In genomic region chr4:154141009-154141867, GRCm38 (mm10) we compare ENCODE assay signal across 8 mouse cellular contexts. TPM values are rescaled to one million over a fixed set of nuclear protein-coding genes. Genes with fewer than 3 reads are reported as not detected.
A peak's percentile ranks its signal among the peaks of the same experiment; 100 is the strongest.
DNase-seq lines count a peak whose midpoint lies in the region; ATAC-seq and TF ChIP-seq lines count a peak whose summit lies in the region.

No protein-coding gene starts in this region.

- peaks cover 10 to 18% of the 10 kb centered on the region in 2 experiments for H3K36me3 ChIP-seq in CH12.LX (replicated peaks in 1 of 2; ENCODE audit: control insufficient read depth in 1 of 2, insufficient read depth in 1 of 2, low read length in 1 of 2)
- H3K36me3 ChIP-seq in forebrain, embryonic 15.5 days: peaks cover 2% of the 10 kb centered on the region; the same call in 1 of the 2 replicates
- peaks cover 2% of the 10 kb centered on the region; the same call in 1 of the 2 replicates for H3K36me3 ChIP-seq in liver, postnatal 0 days (replicated peaks; ENCODE audit: insufficient read depth, low read length)

- H3K4me3 ChIP-seq in CH12.LX (replicated peaks in 1 of 3; ENCODE audit: low read depth in 2 of 3, low read length in 2 of 3, poor library complexity in 1 of 3): peak overlapping the region in 2 of 3 experiments; percentile 8 to 24
- H3K4me3 ChIP-seq in forebrain, embryonic 15.5 days: peak overlapping the region; percentile 45
- peak overlapping the region; percentile 95 for H3K4me3 ChIP-seq in liver, postnatal 0 days (ENCODE audit: low read depth, low read length)

- no peak for TF ChIP-seq POLR2A in CH12.LX (IDR thresholded peaks at IDR 0.05; ENCODE audit: low read depth, low read length)

- peak; percentile 21 for DNase-seq in embryo, embryonic 10 days (ENCODE audit: low spot score)
- no peak for DNase-seq in embryo, embryonic 11 days
- no peak for DNase-seq in CH12.LX (ENCODE audit: extremely low read depth)
- DNase-seq in liver, postnatal 0 days: no peak
- no peak for DNase-seq in right cerebral cortex, postnatal 25 days
- DNase-seq in right cerebral cortex, postnatal 14 days: no peak
- DNase-seq in right cerebral cortex, adult 18-20 months: no peak

- no peak for ATAC-seq in forebrain, embryonic 15.5 days (replicated peaks)
- no peak for ATAC-seq in liver, postnatal 0 days

- no peak for TF ChIP-seq EP300 in CH12.LX (IDR thresholded peaks at IDR 0.05; ENCODE audit: low read length)
- no peak for TF ChIP-seq EP300 in liver, postnatal 0 days (IDR thresholded peaks at IDR 0.05; ENCODE audit: low read depth)

- peaks cover 35% of the 10 kb centered on the region for H3K27me3 ChIP-seq in CH12.LX (replicated peaks)
- peaks cover 50% of the 10 kb centered on the region for H3K27me3 ChIP-seq in forebrain, embryonic 15.5 days
- peaks cover 57% of the 10 kb centered on the region for H3K27me3 ChIP-seq in liver, postnatal 0 days (ENCODE audit: insufficient read depth, low read length)

- peaks cover 21 to 78% of the 10 kb centered on the region in 2 experiments for H3K4me1 ChIP-seq in CH12.LX (ENCODE audit: control insufficient read depth in 1 of 2, insufficient read depth in 2 of 2)
- H3K4me1 ChIP-seq in forebrain, embryonic 15.5 days: peaks cover 41% of the 10 kb centered on the region
- H3K4me1 ChIP-seq in liver, postnatal 0 days (ENCODE audit: insufficient read depth): peaks cover 26% of the 10 kb centered on the region

- peaks cover 10% of the 10 kb centered on the region for H3K9me3 ChIP-seq in CH12.LX (replicated peaks; ENCODE audit: low read length)
- no peaks in the 10 kb centered on the region for H3K9me3 ChIP-seq in forebrain, embryonic 15.5 days
- no peaks in the 10 kb centered on the region for H3K9me3 ChIP-seq in liver, postnatal 0 days (ENCODE audit: low read length)

- H3K79me2 ChIP-seq in CH12.LX (replicated peaks; ENCODE audit: control insufficient read depth, extremely low read depth, insufficient read depth, poor library complexity, severe bottlenecking): peaks cover 48% of the 10 kb centered on the region

- H3K9ac ChIP-seq in CH12.LX (ENCODE audit: insufficient read depth, low read depth): no peak overlapping the region; the same call in 1 of the 2 replicates
- H3K9ac ChIP-seq in forebrain, embryonic 15.5 days (replicated peaks): no peak overlapping the region
- H3K9ac ChIP-seq in liver, postnatal 0 days (replicated peaks): no peak overlapping the region

- no peak overlapping the region for H3K27ac ChIP-seq in CH12.LX (ENCODE audit: insufficient read depth, low read depth)
- no peak overlapping the region for H3K27ac ChIP-seq in forebrain, embryonic 15.5 days (replicated peaks)
- no peak overlapping the region for H3K27ac ChIP-seq in liver, postnatal 0 days (ENCODE audit: low read depth)

- in situ Hi-C loops in CH12.LX (cut with MboI; ENCODE audit: low pct_ligation_motif_present, low pct_unique_long_range_greater_than_20kb, low sequenced_read_pairs): loop anchor here (25.0 kb wide), 1 partner anchor 796 kb away; the partner anchor contains the start of gene Tnfrsf14

- H3K4me2 ChIP-seq in CH12.LX (ENCODE audit: insufficient read depth, low read depth, poor library complexity, severe bottlenecking): peak overlapping the region; percentile 75
- peak overlapping the region; percentile 26 for H3K4me2 ChIP-seq in forebrain, embryonic 15.5 days (replicated peaks)
- H3K4me2 ChIP-seq in liver, postnatal 0 days (ENCODE audit: low read depth, low read length): peak overlapping the region; percentile 96

- no peak for TF ChIP-seq CTCF in CH12.LX (conservative IDR thresholded peaks at IDR 0.05 in 1 of 2, IDR thresholded peaks at IDR 0.05 in 1 of 2; ENCODE audit: low read depth in 2 of 2, low read length in 2 of 2)
- TF ChIP-seq CTCF in liver, postnatal 0 days (IDR thresholded peaks at IDR 0.05; ENCODE audit: low read depth): no peak

- 1% methylated on average over 42 of the region's 42 CpGs for WGBS in forebrain, embryonic 15.5 days
- 1% methylated on average over 42 of the region's 42 CpGs for WGBS in liver, postnatal 0 days (ENCODE audit: insufficient replicate concordance)

- dilution Hi-C loops in CH12.LX (cut with MboI; ENCODE audit: extremely low pct_ligation_motif_present, extremely low pct_unique_long_range_greater_than_20kb, low sequenced_read_pairs): no loop called here

- TF ChIP-seq RAD21 in CH12.LX (IDR thresholded peaks at IDR 0.05; ENCODE audit: low read depth, low read length): no peak

TF ChIP-seq in CH12.LX, 34 proteins besides CTCF, POLR2A, EP300 and RAD21:
- TF ChIP-seq ETS1 (conservative IDR thresholded peaks at IDR 0.05; ENCODE audit: low read depth, low read length): 0 out of 2 replicates have a peak, but pooled peaks have one; percentile 8
- TF ChIP-seq TCF12 (IDR thresholded peaks at IDR 0.05; ENCODE audit: low read depth, low read length): no peak; the same call in 1 of the 2 replicates
- no peak for TF ChIP-seq ZKSCAN1 (IDR thresholded peaks at IDR 0.05; ENCODE audit: borderline replicate concordance, low read depth, low read length)
- TF ChIP-seq MYC (IDR thresholded peaks at IDR 0.05; ENCODE audit: low read depth, low read length): peak; percentile 58; the same call in 1 of the 2 replicates
- peak; percentile 76 for TF ChIP-seq MAX (IDR thresholded peaks at IDR 0.05; ENCODE audit: low read length)
- no peak; the same call in 1 of the 2 replicates for TF ChIP-seq SIN3A (IDR thresholded peaks at IDR 0.05; ENCODE audit: low read length)
- TF ChIP-seq BHLHE40 (IDR thresholded peaks at IDR 0.05; ENCODE audit: low read depth, low read length): peak; percentile 48
- TF ChIP-seq ZNF384 (IDR thresholded peaks at IDR 0.05; ENCODE audit: low read depth, low read length): peak; percentile 81
TF ChIP-seq in CH12.LX: peak in this region for 5.

RNA-seq across cellular contexts. Expression of gene Wrap73, which starts 0.9 kb away (rescaled TPM):
- total RNA-seq in CH12.LX (2012; rRNA removed) (70.1 and 77.6 TPM in 2 replicates), CH12.LX (2014; rRNA removed) (42.4 and 49.3 TPM in 2 replicates)
- 31.5 and 32.1 TPM in 2 replicates for polyA plus RNA-seq in CH12.LX (2012; ENCODE audit: insufficient read length, low read depth)
- 58.3 and 62.1 TPM in 2 replicates for polyA plus RNA-seq in forebrain, embryonic 15.5 days (2015; fragmentation: Nextera tagmentation; extraction: Ambion mirVana)
- polyA plus RNA-seq in liver, postnatal 0 days (2015; fragmentation: Nextera tagmentation; extraction: Ambion mirVana): 12.4 and 14.1 TPM in 2 replicates

RNA-seq across cellular contexts. Expression of gene Trp73, which starts 1.2 kb away (rescaled TPM):
- 27.7 and 34.3 TPM in 2 replicates for total RNA-seq in CH12.LX (2012; rRNA removed)
- 12.5 and 14.0 TPM in 2 replicates for total RNA-seq in CH12.LX (2014; rRNA removed)
- 19.0 and 30.0 TPM in 2 replicates for polyA plus RNA-seq in CH12.LX (2012; ENCODE audit: insufficient read length, low read depth)
- polyA plus RNA-seq in forebrain, embryonic 15.5 days (2015; fragmentation: Nextera tagmentation; extraction: Ambion mirVana): 5.6 and 5.9 TPM in 2 replicates
- polyA plus RNA-seq in liver, postnatal 0 days (2015; fragmentation: Nextera tagmentation; extraction: Ambion mirVana): not detected in 2 replicates

RNA-seq across cellular contexts. Expression of gene Tprgl, which starts 19.2 kb away (rescaled TPM):
- 47.5 and 48.6 TPM in 2 replicates for total RNA-seq in CH12.LX (2012; rRNA removed)
- 64.1 and 64.5 TPM in 2 replicates for total RNA-seq in CH12.LX (2014; rRNA removed)
- polyA plus RNA-seq in CH12.LX (2012; ENCODE audit: insufficient read length, low read depth): 62.5 and 67.8 TPM in 2 replicates
- polyA plus RNA-seq in forebrain, embryonic 15.5 days (2015; fragmentation: Nextera tagmentation; extraction: Ambion mirVana): 164 and 171 TPM in 2 replicates
- 74.4 and 83.4 TPM in 2 replicates for polyA plus RNA-seq in liver, postnatal 0 days (2015; fragmentation: Nextera tagmentation; extraction: Ambion mirVana)

RNA-seq across cellular contexts. Expression of gene Megf6, which starts 29.3 kb away (rescaled TPM):
- total RNA-seq in CH12.LX (2012; rRNA removed): not detected in 2 replicates
- not detected in 2 replicates for total RNA-seq in CH12.LX (2014; rRNA removed)
- polyA plus RNA-seq in CH12.LX (2012; ENCODE audit: insufficient read length, low read depth): not detected in 2 replicates
- polyA plus RNA-seq in forebrain, embryonic 15.5 days (2015; fragmentation: Nextera tagmentation; extraction: Ambion mirVana): 6.4 TPM in 2 replicates
- 0.67 and 0.89 TPM in 2 replicates for polyA plus RNA-seq in liver, postnatal 0 days (2015; fragmentation: Nextera tagmentation; extraction: Ambion mirVana)

Comparison
In these comparisons a context has a peak if more than half of its experiments do, and no peak if none do; other contexts are left out.
1. H3K4me2 ChIP-seq: peak in every context shown above with its lines; median percentile 96 in liver, postnatal 0 days; 75 in CH12.LX; 26 in forebrain, embryonic 15.5 days.
2. H3K4me3 ChIP-seq: peak in every context shown above with its lines; median percentile 95 in liver, postnatal 0 days; 45 in forebrain, embryonic 15.5 days; 16 in CH12.LX.